22 mouse cellular contexts compared by ENCODE assay signal in the genomic region with DNA sequence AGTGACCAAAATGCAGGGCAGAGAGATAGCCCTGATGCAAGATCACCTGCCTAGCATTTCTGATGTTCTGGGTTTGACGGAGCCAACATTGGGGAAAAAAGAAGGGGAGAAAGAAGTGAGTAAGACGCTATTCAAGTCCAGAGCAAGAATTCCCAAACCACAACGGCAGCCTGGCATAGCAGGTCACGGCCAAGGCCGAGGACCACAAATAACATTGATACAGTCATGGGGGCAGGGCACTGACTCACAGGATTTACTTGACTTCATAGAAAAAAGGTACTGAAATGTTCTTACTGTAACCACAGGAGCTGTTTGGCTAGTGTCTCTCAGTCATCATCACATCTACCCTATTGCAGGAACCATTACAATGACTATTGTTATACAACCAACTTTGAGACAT.
DNase-seq lines count a peak whose midpoint lies in the region; ATAC-seq and TF ChIP-seq lines count a peak whose summit lies in the region.
"Had no signal": no experiment of that assay in that cellular context is flagged by ENCODE, and none has a peak within 500 bp of the region (broad histone marks: within the 10 kb centered on the region; RNA-seq: fewer than 3 reads in every experiment).

No protein-coding gene starts in this region.

- no peak for TF ChIP-seq CTCF in thymus, adult 2 months (IDR thresholded peaks at IDR 0.05; ENCODE audit: borderline replicate concordance, control insufficient read depth, extremely low read depth, insufficient read depth, low read length, poor library complexity)

- no peaks in the 10 kb centered on the region for H3K36me3 ChIP-seq in forebrain, embryonic 11.5 days (ENCODE audit: control insufficient read depth, insufficient read depth, low read length)
- H3K36me3 ChIP-seq in forebrain, embryonic 16.5 days (ENCODE audit: control insufficient read depth, insufficient read depth): no peaks in the 10 kb centered on the region
- no peaks in the 10 kb centered on the region for H3K36me3 ChIP-seq in thymus, adult 2 months (ENCODE audit: control insufficient read depth, insufficient read depth, low read length)
- no peaks in the 10 kb centered on the region for H3K36me3 ChIP-seq in hindbrain, embryonic 14.5 days (replicated peaks; ENCODE audit: control insufficient read depth, insufficient read depth)
- H3K36me3 ChIP-seq: forebrain, embryonic 15.5 days; heart, embryonic 12.5 days; hindbrain, embryonic 15.5 days; intestine, embryonic 15.5 days; kidney, embryonic 15.5 days; liver, embryonic 13.5 days had no signal

- H3K9ac ChIP-seq in forebrain, embryonic 11.5 days (ENCODE audit: low read length): no peak overlapping the region
- H3K9ac ChIP-seq in forebrain, embryonic 16.5 days (replicated peaks; ENCODE audit: low read depth, low read length): no peak overlapping the region
- H3K9ac ChIP-seq in hindbrain, embryonic 14.5 days: no peak overlapping the region
- H3K9ac ChIP-seq: forebrain, embryonic 15.5 days; heart, embryonic 12.5 days; hindbrain, embryonic 15.5 days; intestine, embryonic 15.5 days; kidney, embryonic 15.5 days; limb, embryonic 13.5 days; liver, embryonic 13.5 days; lung, embryonic 14.5 days had no signal

- H3K4me1 ChIP-seq in forebrain, embryonic 11.5 days (replicated peaks; ENCODE audit: control insufficient read depth, insufficient read depth, low read length): peaks cover 2% of the 10 kb centered on the region; the same call in 1 of the 2 replicates
- H3K4me1 ChIP-seq in forebrain, embryonic 16.5 days (replicated peaks; ENCODE audit: control insufficient read depth, insufficient read depth, low read length): peaks cover 8% of the 10 kb centered on the region
- H3K4me1 ChIP-seq in thymus, adult 2 months (replicated peaks; ENCODE audit: control insufficient read depth, insufficient read depth, low read length): no peaks in the 10 kb centered on the region
- peaks cover 22% of the 10 kb centered on the region for H3K4me1 ChIP-seq in hindbrain, embryonic 14.5 days (replicated peaks; ENCODE audit: control insufficient read depth, insufficient read depth, low read length)
- H3K4me1 ChIP-seq: liver, embryonic 13.5 days had no signal

- H3K4me2 ChIP-seq in forebrain, embryonic 11.5 days (ENCODE audit: low read depth, low read length, severe bottlenecking): no peak overlapping the region
- no peak overlapping the region for H3K4me2 ChIP-seq in forebrain, embryonic 16.5 days (ENCODE audit: low read length)
- no peak overlapping the region for H3K4me2 ChIP-seq in hindbrain, embryonic 14.5 days (replicated peaks)
- H3K4me2 ChIP-seq: forebrain, embryonic 15.5 days; heart, embryonic 12.5 days; hindbrain, embryonic 15.5 days; intestine, embryonic 15.5 days; kidney, embryonic 15.5 days; limb, embryonic 13.5 days; liver, embryonic 13.5 days; lung, embryonic 14.5 days had no signal

- H3K9me3 ChIP-seq in forebrain, embryonic 11.5 days (ENCODE audit: control insufficient read depth, low read length): no peaks in the 10 kb centered on the region
- H3K9me3 ChIP-seq in forebrain, embryonic 16.5 days (ENCODE audit: control insufficient read depth, low read length): no peaks in the 10 kb centered on the region
- no peaks in the 10 kb centered on the region; the same call in 1 of the 2 replicates for H3K9me3 ChIP-seq in hindbrain, embryonic 14.5 days (ENCODE audit: control insufficient read depth, low read length)
- H3K9me3 ChIP-seq: intestine, embryonic 15.5 days; liver, embryonic 13.5 days had no signal

- no peaks in the 10 kb centered on the region for H3K27me3 ChIP-seq in forebrain, embryonic 11.5 days (ENCODE audit: control insufficient read depth, insufficient read depth, low read length)
- no peaks in the 10 kb centered on the region for H3K27me3 ChIP-seq in forebrain, embryonic 16.5 days (replicated peaks; ENCODE audit: control insufficient read depth, insufficient read depth, low read length)
- no peaks in the 10 kb centered on the region for H3K27me3 ChIP-seq in thymus, adult 2 months (ENCODE audit: control insufficient read depth, insufficient read depth, low read length)
- no peaks in the 10 kb centered on the region for H3K27me3 ChIP-seq in hindbrain, embryonic 14.5 days (ENCODE audit: control insufficient read depth, insufficient read depth, low read length)
- H3K27me3 ChIP-seq: forebrain, embryonic 15.5 days; heart, embryonic 12.5 days; hindbrain, embryonic 15.5 days; intestine, embryonic 15.5 days; kidney, embryonic 15.5 days; limb, embryonic 13.5 days; liver, embryonic 13.5 days had no signal

- no peak overlapping the region for H3K27ac ChIP-seq in forebrain, embryonic 11.5 days (ENCODE audit: low read depth, low read length)
- H3K27ac ChIP-seq in forebrain, embryonic 16.5 days (ENCODE audit: low read length): no peak overlapping the region
- H3K27ac ChIP-seq in thymus, adult 2 months (ENCODE audit: control insufficient read depth, insufficient read depth, low read length): no peak overlapping the region
- no peak overlapping the region for H3K27ac ChIP-seq in hindbrain, embryonic 14.5 days
- H3K27ac ChIP-seq: forebrain, embryonic 15.5 days; hindbrain, embryonic 15.5 days; intestine, embryonic 15.5 days; kidney, embryonic 15.5 days; limb, embryonic 13.5 days; liver, embryonic 13.5 days had no signal

- peak; percentile 4 for DNase-seq in forebrain, embryonic 11.5 days (ENCODE audit: low spot score)
- peak; percentile 69 for DNase-seq in ovary, adult 18-20 months (ENCODE audit: low spot score)
- DNase-seq in ovary, postnatal 14 days (ENCODE audit: low spot score): no peak
- peak; percentile 69 for DNase-seq in adrenal gland, postnatal 25 days
- no peak for DNase-seq in thymus, adult 2 months
- no peak for DNase-seq in hindbrain, embryonic 14.5 days (ENCODE audit: low spot score)
- no peak for DNase-seq in frontal cortex, postnatal 25 days (ENCODE audit: low spot score in 2 of 2)
- DNase-seq: B cell, adult 2 months; cerebellum, postnatal 14 days; liver, embryonic 13.5 days; lung, postnatal 36 days; right cerebral cortex, postnatal 14 days had no signal

- H3K4me3 ChIP-seq in forebrain, embryonic 11.5 days (ENCODE audit: low read depth, low read length): no peak overlapping the region
- H3K4me3 ChIP-seq in forebrain, embryonic 16.5 days (replicated peaks; ENCODE audit: low read length): no peak overlapping the region
- no peak overlapping the region for H3K4me3 ChIP-seq in thymus, adult 2 months (ENCODE audit: control insufficient read depth, insufficient read depth, low read length)
- H3K4me3 ChIP-seq in hindbrain, embryonic 14.5 days (replicated peaks; ENCODE audit: low read length): no peak overlapping the region
- H3K4me3 ChIP-seq: erythroblast, embryonic 14.5 days; forebrain, embryonic 15.5 days; heart, embryonic 12.5 days; hindbrain, embryonic 15.5 days; intestine, embryonic 15.5 days; kidney, embryonic 15.5 days; limb, embryonic 13.5 days; liver, embryonic 13.5 days had no signal

- 92% methylated on average over 5 of the region's 5 CpGs for WGBS in forebrain, embryonic 11.5 days
- 97% methylated on average over 5 of the region's 5 CpGs for WGBS in forebrain, embryonic 16.5 days
- WGBS in thymus, adult 2 months: 95% methylated on average over 5 of the region's 5 CpGs
- WGBS in hindbrain, embryonic 14.5 days: 89% methylated on average over 5 of the region's 5 CpGs

- TF ChIP-seq POLR2A in thymus, adult 2 months (IDR thresholded peaks at IDR 0.05; ENCODE audit: control insufficient read depth, extremely low read depth, insufficient read depth, low read length, poor library complexity): no peak

- ATAC-seq in forebrain, embryonic 11.5 days (replicated peaks; ENCODE audit: low FRiP score): no peak
- ATAC-seq in forebrain, embryonic 16.5 days: no peak
- no peak for ATAC-seq in hindbrain, embryonic 14.5 days (ENCODE audit: low FRiP score)
- ATAC-seq: forebrain, embryonic 15.5 days; intestine, embryonic 15.5 days; midbrain, embryonic 16.5 days had no signal

Comparison
In these comparisons a context has a peak if more than half of its experiments do, and no peak if none do; other contexts are left out.
1. DNase-seq: peak in forebrain, embryonic 11.5 days (single experiment), ovary, adult 18-20 months (single experiment) and adrenal gland, postnatal 25 days (single experiment); none in ovary, postnatal 14 days (single experiment), thymus, adult 2 months (single experiment), hindbrain, embryonic 14.5 days (single experiment) and frontal cortex, postnatal 25 days (0 of 2).